In the genomic region with DNA sequence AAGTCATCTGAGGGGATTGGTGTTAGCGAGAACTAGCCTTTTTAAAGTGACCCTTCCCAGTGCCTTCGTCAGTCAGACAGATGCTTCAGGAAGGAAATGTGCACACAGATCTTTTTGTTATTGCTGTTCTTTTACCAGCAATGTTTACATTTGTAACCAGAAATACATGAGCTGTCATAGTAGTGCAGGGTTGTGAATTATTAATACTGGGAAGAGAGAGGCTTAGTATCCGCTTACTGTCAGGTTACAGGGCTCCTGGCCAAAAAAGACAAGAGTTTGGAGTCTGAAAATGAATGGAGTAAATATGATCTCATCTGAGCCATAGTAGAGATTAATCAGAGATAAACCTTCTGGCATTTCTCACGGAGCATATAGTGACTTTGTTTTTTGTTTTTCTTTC, we compare ENCODE assay signal across 22 mouse cellular contexts.
A peak's percentile ranks its signal among the peaks of the same experiment; 100 is the strongest.
DNase-seq lines count a peak whose midpoint lies in the region; ATAC-seq lines count a peak whose summit lies in the region.
"Had no signal": no experiment of that assay in that cellular context is flagged by ENCODE, and none has a peak within 500 bp of the region (broad histone marks: within the 10 kb centered on the region; RNA-seq: fewer than 3 reads in every experiment).

No protein-coding gene starts in this region.

- H3K27me3 ChIP-seq in kidney, embryonic 16.5 days (ENCODE audit: insufficient read depth, low read length) = no peaks in the 10 kb centered on the region
- H3K27me3 ChIP-seq in kidney, embryonic 14.5 days (ENCODE audit: control insufficient read depth, insufficient read depth, low read length) = no peaks in the 10 kb centered on the region
- H3K27me3 ChIP-seq in lung, embryonic 16.5 days (ENCODE audit: control insufficient read depth, insufficient read depth, low read depth, low read length) = no peaks in the 10 kb centered on the region
- H3K27me3 ChIP-seq: embryonic facial prominence, embryonic 12.5 days; forebrain, embryonic 12.5 days; heart, embryonic 15.5 days had no signal

- H3K4me1 ChIP-seq in kidney, embryonic 16.5 days (ENCODE audit: insufficient read depth, low read length) = no peaks in the 10 kb centered on the region
- H3K4me1 ChIP-seq in kidney, embryonic 14.5 days (ENCODE audit: control insufficient read depth, insufficient read depth, low read length) = no peaks in the 10 kb centered on the region
- H3K4me1 ChIP-seq in lung, embryonic 16.5 days (replicated peaks; ENCODE audit: control insufficient read depth, insufficient read depth, low read length) = no peaks in the 10 kb centered on the region
- H3K4me1 ChIP-seq: embryonic facial prominence, embryonic 12.5 days; forebrain, embryonic 12.5 days; heart, embryonic 15.5 days; hindbrain, embryonic 10.5 days had no signal

- no peaks in the 10 kb centered on the region for H3K36me3 ChIP-seq in kidney, embryonic 16.5 days (ENCODE audit: insufficient read depth, low read length)
- H3K36me3 ChIP-seq in kidney, embryonic 14.5 days (ENCODE audit: control insufficient read depth, insufficient read depth, low read length) = no peaks in the 10 kb centered on the region
- H3K36me3 ChIP-seq in lung, embryonic 16.5 days (ENCODE audit: control insufficient read depth, insufficient read depth, low read length) = no peaks in the 10 kb centered on the region
- H3K36me3 ChIP-seq: embryonic facial prominence, embryonic 12.5 days; forebrain, embryonic 12.5 days; heart, embryonic 15.5 days; hindbrain, embryonic 10.5 days had no signal

- DNase-seq in lung, postnatal 14 days = no peak
- peak; percentile 39 for DNase-seq in 3T3-L1 (ENCODE audit: low read depth, low spot score)
- peak; percentile 6 for DNase-seq in adipocyte (ENCODE audit: low spot score)
- DNase-seq in heart, postnatal 25 days (ENCODE audit: low spot score) = no peak
- DNase-seq: adrenal gland, postnatal 10 days; cerebellum, adult 11 months; cerebellum, adult 8-10 months; cerebellum, postnatal 14 days; embryo, embryonic 11 days; gastrocnemius, postnatal 14 days; heart, adult 2 months; heart, postnatal 14 days had no signal

- no peak overlapping the region for H3K9ac ChIP-seq in kidney, embryonic 16.5 days (replicated peaks; ENCODE audit: low read length)
- H3K9ac ChIP-seq in kidney, embryonic 14.5 days (ENCODE audit: low read depth, low read length) = no peak overlapping the region
- H3K9ac ChIP-seq in lung, embryonic 16.5 days (ENCODE audit: low read length) = no peak overlapping the region
- H3K9ac ChIP-seq: embryonic facial prominence, embryonic 12.5 days; forebrain, embryonic 12.5 days; heart, embryonic 15.5 days; hindbrain, embryonic 14.5 days had no signal

- WGBS in kidney, embryonic 16.5 days = 45% methylated on average over 4 of the region's 4 CpGs
- WGBS in kidney, embryonic 14.5 days = 56% methylated on average over 4 of the region's 4 CpGs
- WGBS in lung, embryonic 16.5 days = 33% methylated on average over 4 of the region's 4 CpGs

- H3K9me3 ChIP-seq in kidney, embryonic 16.5 days (ENCODE audit: low read length) = no peaks in the 10 kb centered on the region
- H3K9me3 ChIP-seq in kidney, embryonic 14.5 days (ENCODE audit: control insufficient read depth, low read length) = peaks cover 3% of the 10 kb centered on the region; the same call in 1 of the 2 replicates
- H3K9me3 ChIP-seq in lung, embryonic 16.5 days (ENCODE audit: control insufficient read depth, low read length) = peaks cover 3% of the 10 kb centered on the region; the same call in 1 of the 2 replicates
- H3K9me3 ChIP-seq: embryonic facial prominence, embryonic 12.5 days; forebrain, embryonic 12.5 days; heart, embryonic 15.5 days; hindbrain, embryonic 10.5 days had no signal

- H3K27ac ChIP-seq in kidney, embryonic 16.5 days (ENCODE audit: low read length) = no peak overlapping the region
- no peak overlapping the region for H3K27ac ChIP-seq in kidney, embryonic 14.5 days (ENCODE audit: low read depth, low read length)
- H3K27ac ChIP-seq in lung, embryonic 16.5 days (ENCODE audit: low read length) = no peak overlapping the region
- H3K27ac ChIP-seq: embryonic facial prominence, embryonic 12.5 days; forebrain, embryonic 12.5 days; heart, adult 2 months; heart, embryonic 15.5 days; hindbrain, embryonic 10.5 days; hindbrain, embryonic 14.5 days had no signal

- no peak overlapping the region for H3K4me2 ChIP-seq in kidney, embryonic 16.5 days (replicated peaks; ENCODE audit: low read depth, low read length)
- H3K4me2 ChIP-seq in kidney, embryonic 14.5 days (replicated peaks; ENCODE audit: low read depth, low read length) = no peak overlapping the region
- no peak overlapping the region for H3K4me2 ChIP-seq in lung, embryonic 16.5 days (ENCODE audit: low read depth, low read length)
- H3K4me2 ChIP-seq: embryonic facial prominence, embryonic 12.5 days; forebrain, embryonic 12.5 days; heart, embryonic 11.5 days; heart, embryonic 15.5 days; hindbrain, embryonic 14.5 days had no signal

- ATAC-seq in kidney, embryonic 16.5 days (ENCODE audit: low FRiP score, low TSS enrichment) = peak; percentile 57; the same call in 1 of the 2 replicates
- no peak for ATAC-seq in kidney, embryonic 14.5 days (ENCODE audit: low FRiP score, low TSS enrichment)
- ATAC-seq in lung, embryonic 16.5 days (ENCODE audit: low read depth) = peak; percentile 41; the same call in 1 of the 2 replicates
- ATAC-seq: forebrain, embryonic 16.5 days had no signal

- no peak overlapping the region for H3K4me3 ChIP-seq in kidney, embryonic 16.5 days (ENCODE audit: low read length)
- H3K4me3 ChIP-seq in kidney, embryonic 14.5 days (ENCODE audit: low read length) = no peak overlapping the region
- no peak overlapping the region for H3K4me3 ChIP-seq in lung, embryonic 16.5 days (ENCODE audit: low read length)
- H3K4me3 ChIP-seq: embryonic facial prominence, embryonic 12.5 days; forebrain, embryonic 12.5 days; heart, adult 2 months; heart, embryonic 15.5 days; hindbrain, embryonic 10.5 days had no signal

- intact Hi-C loops in heart, postnatal 25 days (cut with DNase I) = no loop called here

Comparison
In these comparisons a context has a peak if more than half of its experiments do, and no peak if none do; other contexts are left out.
1. DNase-seq: peak in 3T3-L1 (single experiment) and adipocyte (single experiment); none in lung, postnatal 14 days (single experiment) and heart, postnatal 25 days (single experiment).